Mouse (Mus musculus): Measurements from ENCODE around the gene Ncoa3. TPM values are rescaled to one million over a fixed set of nuclear protein-coding genes. Genes with fewer than 3 reads are reported as not detected.

The Ncoa3 gene
- total RNA-seq, 2 experiments from 2014 or later: 32.5 to 37.9 TPM

DNA sequence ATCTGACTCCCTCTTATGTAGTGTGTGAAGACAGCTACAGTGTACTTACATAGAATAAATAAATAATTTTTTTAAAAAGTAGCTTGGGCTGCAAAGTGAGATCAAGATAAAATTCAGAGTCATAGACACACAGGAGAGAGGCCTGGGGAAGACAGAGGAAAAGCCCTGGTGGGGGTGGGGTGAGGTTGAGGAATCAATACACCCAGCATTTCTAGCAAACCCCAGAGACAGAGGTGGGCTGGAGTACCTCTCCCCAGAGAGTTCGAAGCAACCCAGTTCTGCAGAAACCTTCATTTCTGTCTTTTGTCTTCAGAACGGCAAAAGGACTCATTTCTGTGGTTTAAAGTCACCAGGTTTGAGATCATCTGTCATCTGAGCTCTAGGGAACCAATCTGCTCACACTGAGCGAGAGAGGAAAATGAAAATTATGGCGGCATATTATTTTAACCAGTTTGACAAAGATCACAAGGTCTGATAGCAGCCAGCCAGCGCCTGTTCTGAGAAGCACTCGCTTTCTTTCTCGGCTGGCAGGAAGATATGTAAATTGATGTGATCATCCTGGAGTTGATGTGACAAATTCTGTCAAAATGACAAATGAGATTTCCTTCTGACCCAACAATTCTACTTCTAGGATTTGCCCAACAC is 36.2 kb upstream of the Ncoa3 start:
- no peak for TF ChIP-seq CTCF (IDR thresholded peaks at IDR 0.05)
- H3K4me3 ChIP-seq: no peak overlapping the region
- DNase-seq (ENCODE audit: extremely low spot score in 1 of 2, low spot score in 2 of 2): no peak
- no peak overlapping the region for H3K27ac ChIP-seq
- intact Hi-C loops (cut with DNase I): loop anchor here (10.0 kb wide), 1 partner anchor 411 kb away; no protein-coding TSS in a partner anchor

DNA sequence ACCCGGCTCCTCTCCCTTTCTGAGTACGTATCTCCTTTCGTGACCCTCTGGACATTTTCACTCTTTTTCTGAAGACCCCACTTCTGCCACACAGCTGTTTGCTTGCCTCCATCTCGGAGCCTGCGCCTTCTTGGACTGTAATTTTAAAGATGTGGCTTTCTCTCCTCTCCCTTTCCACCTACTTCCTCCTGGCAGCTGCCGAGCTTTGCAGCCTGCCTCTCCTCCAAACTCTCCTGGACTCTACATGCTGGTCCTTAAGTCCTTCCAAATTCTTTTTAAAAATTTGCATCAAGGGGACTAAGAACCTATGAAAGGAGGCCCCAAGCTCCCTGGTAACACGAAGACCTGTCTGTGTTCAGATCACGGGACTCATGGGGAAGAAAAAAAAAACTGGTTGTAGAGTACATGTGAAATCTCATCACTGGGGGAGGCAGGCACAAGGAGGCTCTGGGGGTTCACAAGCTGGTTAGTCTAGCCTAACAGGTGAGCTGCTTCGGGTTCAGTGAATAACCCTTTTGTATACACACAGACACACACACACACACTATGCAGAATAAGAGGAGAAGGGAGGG is 35.1 kb upstream of the Ncoa3 start:
- DNase-seq (ENCODE audit: extremely low spot score in 1 of 2, low spot score in 2 of 2): no peak
- Histone ChIP-seq H3K4me3 (no peak overlapping the region), H3K27ac (no peak overlapping the region)
- TF ChIP-seq CTCF (IDR thresholded peaks at IDR 0.05): no peak
- intact Hi-C loops (cut with DNase I): loop anchor here (10.0 kb wide), 1 partner anchor 413 kb away; no protein-coding TSS in a partner anchor

DNA sequence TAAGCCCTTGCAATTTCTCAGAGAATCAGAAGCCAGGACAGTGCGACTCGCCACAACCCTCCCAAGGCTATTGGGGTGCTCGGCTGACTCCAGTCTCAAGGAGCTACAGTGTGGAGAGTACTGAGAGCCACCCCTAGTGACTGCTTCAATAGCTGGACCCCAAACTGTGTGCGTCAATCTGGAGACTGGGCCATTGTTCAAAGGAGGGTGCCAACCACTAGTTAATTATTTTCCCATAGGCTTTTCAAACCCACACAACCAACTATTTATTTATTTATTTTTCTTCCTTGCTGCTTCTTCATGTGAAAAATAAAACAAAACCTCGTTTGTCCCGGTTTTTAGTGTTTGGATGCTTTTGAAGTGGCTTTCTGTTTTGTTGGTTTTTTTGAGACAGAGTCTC is 33.9 kb upstream of the Ncoa3 start:
- no peak for TF ChIP-seq CTCF (IDR thresholded peaks at IDR 0.05)
- intact Hi-C loops (cut with DNase I): loop anchor here (10.0 kb wide), 1 partner anchor 414 kb away; no protein-coding TSS in a partner anchor
- no peak for DNase-seq (ENCODE audit: extremely low spot score in 1 of 2, low spot score in 2 of 2)
- Histone ChIP-seq H3K27ac (no peak overlapping the region), H3K4me3 (no peak overlapping the region)

DNA sequence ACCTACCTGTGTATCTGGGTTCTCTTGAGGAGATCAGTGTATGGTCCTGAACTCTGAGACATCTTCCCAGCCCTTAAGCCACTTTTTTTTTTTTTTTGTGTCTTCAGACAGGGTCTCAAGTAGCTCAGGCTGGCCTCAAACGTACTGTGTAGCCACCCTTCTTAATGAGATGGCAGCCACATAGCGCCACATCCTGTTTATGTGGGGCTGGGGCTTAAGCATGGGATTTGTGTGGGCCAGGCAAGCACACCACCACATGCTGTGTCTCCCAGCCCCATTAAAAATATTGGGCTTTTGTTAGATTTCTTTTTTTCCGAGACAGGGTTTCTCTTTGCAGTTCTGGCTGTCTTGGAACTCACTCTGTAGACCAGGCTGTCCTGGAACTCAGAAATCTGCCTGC is 31.7 kb upstream of the Ncoa3 start:
- no peak overlapping the region for H3K27ac ChIP-seq
- no peak for DNase-seq (ENCODE audit: extremely low spot score in 1 of 2, low spot score in 2 of 2)
- no peak overlapping the region for H3K4me3 ChIP-seq
- no peak for TF ChIP-seq CTCF (IDR thresholded peaks at IDR 0.05)
- intact Hi-C loops (cut with DNase I): no loop called here

DNA sequence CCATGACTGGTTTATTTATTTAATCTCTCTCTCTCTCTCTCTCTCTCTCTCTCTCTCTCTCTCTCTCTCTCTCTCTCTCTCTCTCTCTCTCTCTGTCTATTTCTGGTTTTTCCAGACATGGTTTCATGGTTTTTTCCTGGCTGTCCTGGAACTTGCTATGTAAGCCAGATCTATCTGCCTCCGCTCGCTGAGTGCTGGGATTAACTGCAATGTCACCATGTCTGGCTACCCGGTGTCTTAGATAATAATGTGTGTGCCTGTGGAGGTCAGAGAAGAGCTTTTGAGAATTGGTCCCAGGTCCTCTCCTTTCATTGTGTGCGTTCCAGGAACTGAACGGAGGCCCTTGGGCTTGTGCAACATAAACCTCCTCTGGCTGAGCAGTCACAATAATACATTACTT is 29.6 kb upstream of the Ncoa3 start:
- no peak overlapping the region for H3K27ac ChIP-seq

DNA sequence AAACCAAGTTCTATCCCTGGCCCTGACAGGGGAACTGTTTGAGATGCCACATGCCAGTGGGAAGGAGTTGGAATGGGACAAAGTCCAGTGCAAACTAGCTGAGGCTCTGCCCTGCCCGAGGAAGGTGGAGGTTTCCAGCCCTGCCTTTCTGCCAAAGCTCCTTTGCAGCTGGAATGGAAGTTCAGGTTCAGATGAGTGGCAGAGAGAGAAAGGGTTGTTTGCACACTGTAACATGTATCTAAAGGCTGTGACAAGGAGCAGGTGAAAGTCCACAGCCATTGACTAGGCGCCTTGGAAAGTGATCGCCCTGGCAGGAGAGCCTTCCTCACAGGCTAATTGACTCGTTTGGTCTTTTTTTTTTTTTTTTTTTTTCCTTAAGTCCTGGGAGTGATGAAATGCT is 28.3 kb upstream of the Ncoa3 start:
- no peak overlapping the region for H3K27ac ChIP-seq
- intact Hi-C loops (cut with DNase I): no loop called here
- no peak overlapping the region for H3K4me3 ChIP-seq
- TF ChIP-seq CTCF (IDR thresholded peaks at IDR 0.05): no peak
- DNase-seq (ENCODE audit: extremely low spot score in 1 of 2, low spot score in 2 of 2): no peak

More for the DNA sequence above, 29.6 kb upstream of the Ncoa3 start:
- no peak for TF ChIP-seq CTCF (IDR thresholded peaks at IDR 0.05)
- H3K4me3 ChIP-seq: no peak overlapping the region
- intact Hi-C loops (cut with DNase I): no loop called here
- DNase-seq (ENCODE audit: extremely low spot score in 1 of 2, low spot score in 2 of 2): no peak

DNA sequence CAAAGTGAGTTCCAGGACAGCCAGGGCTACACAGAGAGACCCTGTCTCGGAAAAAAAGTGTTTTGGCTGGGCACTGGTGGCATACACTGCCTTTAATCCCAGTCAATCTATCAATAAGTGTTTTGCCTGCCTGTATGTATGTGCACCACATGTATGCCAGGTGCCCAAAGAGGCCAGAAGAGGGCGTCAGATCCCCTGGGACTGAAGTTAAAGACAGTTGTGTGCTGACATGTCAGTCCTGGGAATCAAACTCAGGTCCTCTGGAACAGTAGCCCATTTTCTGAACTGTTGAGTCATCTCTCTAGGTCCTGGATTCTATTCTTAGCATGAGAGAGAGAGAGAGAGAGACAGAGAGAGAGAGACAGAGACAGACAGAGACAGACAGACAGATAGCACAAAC is 25.4 kb upstream of the Ncoa3 start:
- no peak for TF ChIP-seq CTCF (IDR thresholded peaks at IDR 0.05)
- H3K4me3 ChIP-seq: no peak overlapping the region
- no peak for DNase-seq (ENCODE audit: extremely low spot score in 1 of 2, low spot score in 2 of 2)
- no peak overlapping the region for H3K27ac ChIP-seq
- intact Hi-C loops (cut with DNase I): no loop called here

DNA sequence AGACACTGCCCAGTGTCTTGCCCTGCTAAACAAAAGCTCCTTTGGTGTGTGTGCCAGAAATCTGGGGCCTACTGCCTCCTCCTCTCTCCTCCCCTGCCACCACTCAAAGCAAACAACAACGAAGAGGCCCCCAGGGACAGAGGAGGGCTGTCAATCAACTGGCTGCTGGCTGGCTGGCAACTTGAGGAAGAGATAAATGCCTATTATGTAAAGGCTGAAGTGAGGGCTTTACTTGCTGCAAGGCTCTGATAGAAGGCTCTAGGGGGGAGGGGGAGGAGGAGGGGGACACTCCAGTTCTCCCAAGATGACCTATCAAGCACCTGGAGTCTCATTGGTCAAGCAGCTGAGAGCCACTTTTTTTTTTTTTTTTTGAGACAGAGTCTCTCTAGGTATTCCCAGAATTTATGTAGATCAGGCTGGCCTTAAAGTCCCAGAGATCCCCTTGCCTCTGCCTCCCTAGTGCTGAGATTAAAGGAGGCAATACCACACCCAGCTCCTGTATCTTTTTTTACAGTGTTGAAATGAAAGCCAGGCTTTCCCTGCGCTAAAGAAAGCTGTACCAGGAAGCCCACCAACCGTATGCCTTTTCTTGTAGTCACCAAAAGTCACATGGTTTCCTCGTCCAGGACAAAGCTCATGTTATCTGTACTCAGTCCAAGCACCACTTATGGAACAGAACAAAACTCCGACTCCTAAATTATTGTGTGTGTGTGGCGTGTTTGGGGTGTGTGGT is 24.4 kb upstream of the Ncoa3 start:
- intact Hi-C loops (cut with DNase I): no loop called here
- no peak overlapping the region for H3K4me3 ChIP-seq
- TF ChIP-seq CTCF (IDR thresholded peaks at IDR 0.05): no peak
- no peak for DNase-seq (ENCODE audit: extremely low spot score in 1 of 2, low spot score in 2 of 2)
- no peak overlapping the region for H3K27ac ChIP-seq

DNA sequence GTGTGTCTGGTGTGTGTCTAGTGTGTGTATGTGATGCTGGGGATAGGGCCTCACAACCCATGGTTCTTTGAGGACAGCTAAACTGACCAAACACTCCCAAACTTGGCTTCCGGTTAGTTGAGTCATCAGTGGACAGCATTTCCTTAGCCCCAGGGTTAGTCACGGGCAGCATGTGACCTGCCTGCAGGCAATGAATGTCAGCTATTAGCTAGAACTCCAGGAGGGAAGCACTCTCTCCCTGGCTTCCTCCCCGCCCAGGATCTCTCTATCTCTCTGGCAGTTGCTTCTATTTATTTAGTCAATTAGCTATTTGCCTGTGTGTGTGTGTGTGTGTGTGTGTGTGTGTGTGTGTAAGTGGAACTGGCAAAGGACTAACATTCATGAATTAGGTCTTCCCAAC is 23.6 kb upstream of the Ncoa3 start:
- TF ChIP-seq CTCF (IDR thresholded peaks at IDR 0.05): no peak
- no peak for DNase-seq (ENCODE audit: extremely low spot score in 1 of 2, low spot score in 2 of 2)
- no peak overlapping the region for H3K27ac ChIP-seq
- intact Hi-C loops (cut with DNase I): no loop called here
- no peak overlapping the region for H3K4me3 ChIP-seq

DNA sequence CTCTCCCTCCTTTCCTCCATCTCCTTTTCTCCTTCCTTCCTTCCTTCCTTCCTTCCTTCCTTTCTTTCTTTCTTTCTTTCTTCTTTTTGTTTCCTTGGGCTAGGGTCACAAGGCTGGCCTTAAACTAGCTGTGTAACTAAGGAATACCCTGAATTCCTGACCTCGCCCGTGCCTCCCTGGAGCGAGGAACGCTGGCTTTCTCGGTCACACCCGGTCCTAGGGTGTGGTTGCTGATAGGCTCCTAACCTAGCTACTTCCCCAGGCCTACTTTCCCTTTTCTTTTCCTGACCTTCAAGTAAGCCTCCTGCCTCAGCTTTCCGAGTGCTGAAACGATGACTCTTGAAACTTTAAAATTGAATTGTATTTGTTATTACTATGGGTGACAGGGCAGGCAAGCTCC is 23.0 kb upstream of the Ncoa3 start:
- TF ChIP-seq CTCF (IDR thresholded peaks at IDR 0.05): no peak
- intact Hi-C loops (cut with DNase I): no loop called here
- H3K4me3 ChIP-seq: no peak overlapping the region
- DNase-seq (ENCODE audit: extremely low spot score in 1 of 2, low spot score in 2 of 2): no peak
- H3K27ac ChIP-seq: no peak overlapping the region

DNA sequence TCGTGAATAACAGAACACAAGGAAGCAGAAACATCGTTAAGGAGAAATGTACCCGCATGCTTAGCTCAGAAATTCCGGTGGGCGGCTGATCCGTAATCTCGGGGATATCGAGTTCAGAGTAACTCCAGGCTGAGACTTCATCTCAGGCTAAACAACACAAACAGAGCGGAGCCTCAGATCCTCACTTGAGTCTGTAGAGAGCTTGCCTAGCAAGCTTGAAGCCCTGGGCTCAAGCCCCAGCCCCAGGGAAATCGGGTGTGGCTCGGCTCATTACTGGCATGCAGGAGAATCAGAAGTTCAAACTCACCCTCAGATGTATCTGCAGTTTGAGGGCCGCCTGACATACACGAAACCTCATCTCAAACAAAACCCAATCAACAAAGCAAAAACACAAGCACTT is 22.5 kb upstream of the Ncoa3 start:
- DNase-seq (ENCODE audit: extremely low spot score in 1 of 2, low spot score in 2 of 2): no peak
- H3K4me3 ChIP-seq: no peak overlapping the region
- intact Hi-C loops (cut with DNase I): no loop called here
- no peak overlapping the region for H3K27ac ChIP-seq
- TF ChIP-seq CTCF (IDR thresholded peaks at IDR 0.05): no peak

DNA sequence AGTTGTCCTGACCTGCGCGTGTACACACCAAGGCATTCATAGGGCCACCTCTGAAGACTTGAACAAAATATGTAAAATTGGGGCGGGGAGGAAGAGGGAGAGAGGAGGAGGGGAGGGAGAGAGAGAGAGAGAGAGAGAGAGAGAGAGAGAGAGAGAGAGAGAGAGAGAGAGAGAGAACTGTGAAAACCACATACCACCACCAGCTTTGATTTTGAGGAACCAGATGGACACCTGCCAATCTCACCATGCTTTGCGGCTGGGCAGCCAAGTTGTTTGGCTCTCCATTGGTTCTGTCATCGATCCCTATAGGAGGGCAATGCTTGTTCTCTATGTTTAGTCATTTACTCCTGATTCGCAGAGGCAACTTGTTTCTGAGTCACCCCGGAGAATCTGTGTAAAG is 21.7 kb upstream of the Ncoa3 start:
- no peak for DNase-seq (ENCODE audit: extremely low spot score in 1 of 2, low spot score in 2 of 2)
- intact Hi-C loops (cut with DNase I): no loop called here
- H3K27ac ChIP-seq: no peak overlapping the region
- no peak for TF ChIP-seq CTCF (IDR thresholded peaks at IDR 0.05)
- H3K4me3 ChIP-seq: no peak overlapping the region
